Mouse (Mus musculus) heart, embryonic 15.5 days (tissue): ENCODE data around the gene Uvrag. TPM values are rescaled to one million over a fixed set of nuclear protein-coding genes. Genes with fewer than 3 reads are reported as not detected.

Experiments used
- ATAC-seq: fragments of 200-750 bp; cut with Nextera tagmentation; replicated peaks from 2 replicates; pipeline ENCODE4 v1.8.0; 2017; ENCODE audit warnings: low read depth, moderate TSS enrichment; ENCODE audit not compliant: insufficient number of reproducible peaks, insufficient read depth, low FRiP score
- H3K27ac ChIP-seq: fragments of 300-500 bp; sonication (generic); 2 replicates; pipeline ENCODE4 v1.5.1; 2015; ENCODE audit warnings: mild to moderate bottlenecking, inconsistent platforms
- H3K27me3 ChIP-seq: fragments of 300-500 bp; sonication (generic); 2 replicates; pipeline ENCODE4 v1.6.1; 2015; ENCODE audit warnings: inconsistent platforms
- H3K36me3 ChIP-seq: fragments of 300-500 bp; sonication (generic); 2 replicates; pipeline ENCODE4 v1.6.1; 2015; ENCODE audit warnings: mild to moderate bottlenecking, inconsistent platforms
- H3K4me1 ChIP-seq: fragments of 300-500 bp; sonication (generic); replicated peaks from 2 replicates; pipeline ENCODE4 v1.6.1; 2015; ENCODE audit warnings: inconsistent platforms
- H3K4me2 ChIP-seq: fragments of 300-500 bp; sonication (generic); 2 replicates; pipeline ENCODE4 v1.6.1; 2015; ENCODE audit warnings: inconsistent platforms, mild to moderate bottlenecking, moderate library complexity
- H3K4me3 ChIP-seq: fragments of 300-500 bp; sonication (generic); 2 replicates; pipeline ENCODE4 v1.5.1; 2015; ENCODE audit warnings: mild to moderate bottlenecking, inconsistent platforms
- H3K9ac ChIP-seq: fragments of 300-500 bp; sonication (generic); 2 replicates; pipeline ENCODE4 v1.6.1; 2015; ENCODE audit warnings: mild to moderate bottlenecking, inconsistent platforms
- H3K9me3 ChIP-seq: fragments of 300-500 bp; sonication (generic); replicated peaks from 2 replicates; pipeline ENCODE4 v1.6.1; 2016; ENCODE audit warnings: inconsistent platforms
- WGBS: fragments of 180-500 bp; shearing (Covaris S2); methylation state at CpG from one replicate; pipeline ENCODE4 v1.1.7; 2015; ENCODE audit warnings: mixed read lengths; 5-methylcytosine and 5-hydroxymethylcytosine counted together
- polyA plus RNA-seq: library from polyadenylated mRNA; unstranded; fragments of >200 nt; fragmentation: Nextera tagmentation; extraction: Ambion mirVana; gene quantifications from 2 replicates; pipeline ENCODE4 v1.2.1, GENCODE M21; 2015

Uvrag gene
- polyA plus RNA-seq, 1 experiment from 2014 or later: 16.0 TPM

DNA sequence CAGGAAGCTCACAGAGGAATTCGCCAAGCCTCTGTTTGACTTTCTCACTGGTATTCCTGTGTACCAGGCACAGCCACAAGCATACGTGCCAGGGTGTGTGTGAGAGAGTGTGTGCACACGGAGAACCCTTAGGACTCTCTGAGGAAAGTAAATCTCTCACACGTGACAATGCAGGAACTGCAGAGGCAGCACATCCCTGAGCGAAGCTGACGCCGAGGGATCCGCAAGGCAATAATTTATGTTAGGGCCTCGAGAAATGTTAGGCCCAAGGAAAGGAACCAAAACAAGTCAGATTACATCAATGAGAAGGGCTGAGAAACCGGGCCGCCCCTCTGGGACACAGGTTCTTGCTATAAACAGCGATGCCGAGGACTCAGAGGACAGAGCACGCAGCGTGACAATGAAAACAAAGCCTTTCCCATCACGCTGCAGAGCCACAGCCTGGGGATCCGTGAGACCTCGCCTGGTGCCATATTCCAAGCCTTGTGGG lies 216.5 kb downstream of the Uvrag start:
- ATAC-seq: no peak
- Histone ChIP-seq H3K9ac (no peak overlapping the region), H3K36me3 (no peaks in the 10 kb centered on the region), H3K4me1 (peaks cover 11% of the 10 kb centered on the region), H3K27me3 (no peaks in the 10 kb centered on the region), H3K4me3 (no peak overlapping the region), H3K9me3 (no peaks in the 10 kb centered on the region), H3K4me2 (no peak overlapping the region), H3K27ac (peak overlapping the region; percentile 37; the same call in 1 of the 2 replicates)
- WGBS: 65% methylated on average over 18 of the region's 18 CpGs

DNA sequence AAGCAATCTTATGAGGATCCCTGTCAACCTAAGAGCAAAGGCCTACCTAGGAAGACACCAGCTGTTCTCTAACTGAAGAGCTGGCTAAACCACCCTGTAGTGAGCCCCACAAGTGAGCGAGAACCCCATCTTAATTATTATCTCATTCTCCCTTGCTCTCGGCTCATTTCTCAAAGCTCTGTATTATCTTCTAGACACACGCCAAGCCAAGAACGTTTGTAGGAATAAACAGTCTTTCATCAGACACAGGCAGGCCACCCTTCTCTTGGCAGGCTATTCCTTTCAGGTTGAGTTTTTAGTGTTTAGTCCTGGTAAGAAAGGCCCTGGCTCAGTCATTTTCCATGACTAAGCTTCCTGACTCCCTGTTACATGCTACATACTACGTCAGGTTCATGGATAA lies 218.0 kb downstream of the Uvrag start:
- no peaks in the 10 kb centered on the region for H3K9me3 ChIP-seq
- no peak overlapping the region for H3K4me2 ChIP-seq
- no peaks in the 10 kb centered on the region for H3K27me3 ChIP-seq
- H3K4me3 ChIP-seq: no peak overlapping the region
- no peak overlapping the region for H3K9ac ChIP-seq
- H3K36me3 ChIP-seq: no peaks in the 10 kb centered on the region
- H3K27ac ChIP-seq: no peak overlapping the region
- ATAC-seq: no peak
- 80% methylated on average over 5 of the region's 5 CpGs for WGBS
- peaks cover 7% of the 10 kb centered on the region; the same call in 1 of the 2 replicates for H3K4me1 ChIP-seq

GRCm38 (mm10) chr7:98917407-98917806 lies 223.5 kb downstream of the Uvrag start:
- ATAC-seq: no peak
- 60% methylated on average over 5 of the region's 5 CpGs for WGBS

DNA sequence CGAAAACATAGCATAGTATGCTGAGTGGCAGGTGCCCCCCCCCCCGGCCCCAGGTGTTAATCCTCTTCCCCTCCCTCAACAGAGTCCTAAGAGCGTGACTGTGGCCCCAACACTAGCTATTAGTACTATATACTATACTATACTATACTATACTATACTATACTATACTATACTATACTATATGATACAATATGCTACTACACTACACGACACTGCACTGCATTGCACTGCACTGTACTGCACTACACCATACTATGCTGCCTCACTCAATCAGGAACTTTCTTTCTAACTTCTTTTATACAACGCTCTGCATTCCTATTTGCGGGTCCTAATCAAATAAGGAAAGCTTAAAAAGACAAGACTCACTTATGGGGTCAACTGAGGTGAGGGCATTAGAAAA lies 224.4 kb downstream of the Uvrag start:
- H3K36me3 ChIP-seq: no peaks in the 10 kb centered on the region
- H3K9me3 ChIP-seq: no peaks in the 10 kb centered on the region
- 0 out of 2 replicates have a peak, but pooled peaks cover 2% of the 10 kb centered on the region for H3K4me1 ChIP-seq
- no peak overlapping the region for H3K9ac ChIP-seq
- H3K4me3 ChIP-seq: no peak overlapping the region
- no peaks in the 10 kb centered on the region for H3K27me3 ChIP-seq
- H3K4me2 ChIP-seq: no peak overlapping the region
- H3K27ac ChIP-seq: no peak overlapping the region
- 94% methylated on average over 6 of the region's 6 CpGs for WGBS
- no peak for ATAC-seq

More at GRCm38 (mm10) chr7:98917407-98917806, 223.5 kb downstream of the Uvrag start:
- Histone ChIP-seq H3K4me1 (0 out of 2 replicates have a peak, but pooled peaks cover 2% of the 10 kb centered on the region), H3K27ac (0 out of 2 replicates have a peak overlapping the region, but pooled peaks have one; percentile 13), H3K4me3 (no peak overlapping the region), H3K9ac (no peak overlapping the region), H3K36me3 (no peaks in the 10 kb centered on the region), H3K9me3 (no peaks in the 10 kb centered on the region), H3K4me2 (no peak overlapping the region), H3K27me3 (no peaks in the 10 kb centered on the region)

DNA sequence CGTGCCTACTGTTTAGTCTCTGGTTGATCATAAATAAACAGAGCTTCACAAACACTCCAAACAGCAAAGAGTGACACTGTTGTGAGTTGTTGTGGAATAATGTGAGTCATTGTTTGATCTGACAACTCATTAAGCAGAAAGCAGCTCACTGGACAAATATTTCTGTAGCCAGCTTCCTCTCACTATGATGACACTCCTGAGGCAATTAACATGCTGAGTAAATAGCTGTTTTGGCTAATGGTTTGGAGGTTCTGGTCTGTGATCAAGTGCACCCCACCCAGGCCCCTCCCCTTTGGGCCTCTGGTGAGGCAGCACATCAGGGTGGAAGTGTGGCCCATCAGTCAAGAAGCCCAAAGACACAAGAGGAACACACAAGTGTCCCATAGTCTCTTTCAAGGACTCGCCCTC lies 228.0 kb downstream of the Uvrag start:
- 69% methylated on average over 2 of the region's 2 CpGs for WGBS
- Histone ChIP-seq H3K4me2 (no peak overlapping the region), H3K27me3 (no peaks in the 10 kb centered on the region), H3K27ac (no peak overlapping the region), H3K9me3 (no peaks in the 10 kb centered on the region), H3K4me1 (0 out of 2 replicates have a peak, but pooled peaks cover 2% of the 10 kb centered on the region), H3K36me3 (no peaks in the 10 kb centered on the region), H3K9ac (no peak overlapping the region), H3K4me3 (no peak overlapping the region)
- ATAC-seq: no peak

- Histone ChIP-seq H3K9ac (no peak overlapping the region), H3K27me3 (no peaks in the 10 kb centered on the region), H3K4me1 (0 out of 2 replicates have a peak, but pooled peaks cover 2% of the 10 kb centered on the region), H3K27ac (no peak overlapping the region), H3K4me3 (no peak overlapping the region), H3K36me3 (no peaks in the 10 kb centered on the region), H3K9me3 (no peaks in the 10 kb centered on the region), H3K4me2 (no peak overlapping the region)
- ATAC-seq: no peak
- WGBS: 67% methylated on average over 8 of the region's 8 CpGs
Measured at GRCm38 (mm10) chr7:98911276-98911675, 229.7 kb downstream of the Uvrag start.

DNA sequence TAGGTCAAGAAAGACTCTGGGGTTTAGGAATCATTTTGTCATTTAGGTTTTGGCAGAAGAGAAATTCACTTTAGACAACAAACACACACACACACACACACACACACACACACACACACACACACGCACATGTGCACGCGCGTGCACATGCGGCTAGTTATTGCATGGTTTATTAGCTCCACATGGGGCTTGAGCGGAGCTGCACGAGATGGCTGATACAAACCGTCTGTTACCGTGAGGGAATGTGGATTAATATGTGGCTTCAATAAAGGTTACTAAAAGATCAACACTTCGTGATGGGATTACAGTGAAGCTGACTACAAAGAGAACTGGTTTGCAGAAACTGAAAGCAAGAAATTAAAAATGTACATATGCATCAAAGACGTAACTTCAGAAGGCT lies 230.2 kb downstream of the Uvrag start:
- Histone ChIP-seq H3K27me3 (no peaks in the 10 kb centered on the region), H3K4me1 (0 out of 2 replicates have a peak, but pooled peaks cover 7% of the 10 kb centered on the region), H3K9me3 (no peaks in the 10 kb centered on the region), H3K9ac (no peak overlapping the region), H3K27ac (no peak overlapping the region), H3K4me3 (no peak overlapping the region), H3K4me2 (no peak overlapping the region), H3K36me3 (no peaks in the 10 kb centered on the region)
- no peak for ATAC-seq
- WGBS: 88% methylated on average over 11 of the region's 11 CpGs

- ATAC-seq: no peak
- Histone ChIP-seq H3K4me2 (no peak overlapping the region), H3K4me3 (no peak overlapping the region), H3K4me1 (peaks cover 9% of the 10 kb centered on the region; the same call in 1 of the 2 replicates), H3K27me3 (no peaks in the 10 kb centered on the region), H3K9me3 (no peaks in the 10 kb centered on the region), H3K9ac (no peak overlapping the region), H3K27ac (no peak overlapping the region), H3K36me3 (no peaks in the 10 kb centered on the region)
- WGBS: 76% methylated on average over 11 of the region's 11 CpGs
Measured at GRCm38 (mm10) chr7:98910164-98910563, 230.8 kb downstream of the Uvrag start.

- no peak overlapping the region for H3K4me3 ChIP-seq
- H3K9ac ChIP-seq: no peak overlapping the region
- 76% methylated on average over 4 of the region's 4 CpGs for WGBS
- no peaks in the 10 kb centered on the region for H3K9me3 ChIP-seq
- ATAC-seq: no peak
- H3K4me2 ChIP-seq: no peak overlapping the region
- H3K36me3 ChIP-seq: no peaks in the 10 kb centered on the region
- H3K4me1 ChIP-seq: peaks cover 13% of the 10 kb centered on the region; the same call in 1 of the 2 replicates
- H3K27ac ChIP-seq: no peak overlapping the region
- no peaks in the 10 kb centered on the region for H3K27me3 ChIP-seq
Measured at GRCm38 (mm10) chr7:98907476-98907875, 233.5 kb downstream of the Uvrag start.

GRCm38 (mm10) chr7:98904659-98905362 lies 236.1 kb downstream of the Uvrag start:
- no peak for ATAC-seq

GRCm38 (mm10) chr7:98903884-98904283 lies 237.1 kb downstream of the Uvrag start:
- H3K9me3 ChIP-seq: no peaks in the 10 kb centered on the region
- H3K4me1 ChIP-seq: peaks cover 19% of the 10 kb centered on the region; the same call in 1 of the 2 replicates
- WGBS: 63% methylated on average over 5 of the region's 5 CpGs
- no peak for ATAC-seq
- no peak overlapping the region for H3K4me2 ChIP-seq
- H3K27ac ChIP-seq: no peak overlapping the region
- H3K27me3 ChIP-seq: no peaks in the 10 kb centered on the region
- H3K36me3 ChIP-seq: no peaks in the 10 kb centered on the region
- no peak overlapping the region for H3K9ac ChIP-seq
- no peak overlapping the region for H3K4me3 ChIP-seq

More at GRCm38 (mm10) chr7:98904659-98905362, 236.1 kb downstream of the Uvrag start:
- Histone ChIP-seq H3K4me3 (no peak overlapping the region), H3K9ac (no peak overlapping the region), H3K27ac (no peak overlapping the region), H3K9me3 (no peaks in the 10 kb centered on the region), H3K36me3 (no peaks in the 10 kb centered on the region), H3K27me3 (no peaks in the 10 kb centered on the region), H3K4me2 (no peak overlapping the region), H3K4me1 (peaks cover 19% of the 10 kb centered on the region; the same call in 1 of the 2 replicates)
- 77% methylated on average over 21 of the region's 21 CpGs for WGBS

DNA sequence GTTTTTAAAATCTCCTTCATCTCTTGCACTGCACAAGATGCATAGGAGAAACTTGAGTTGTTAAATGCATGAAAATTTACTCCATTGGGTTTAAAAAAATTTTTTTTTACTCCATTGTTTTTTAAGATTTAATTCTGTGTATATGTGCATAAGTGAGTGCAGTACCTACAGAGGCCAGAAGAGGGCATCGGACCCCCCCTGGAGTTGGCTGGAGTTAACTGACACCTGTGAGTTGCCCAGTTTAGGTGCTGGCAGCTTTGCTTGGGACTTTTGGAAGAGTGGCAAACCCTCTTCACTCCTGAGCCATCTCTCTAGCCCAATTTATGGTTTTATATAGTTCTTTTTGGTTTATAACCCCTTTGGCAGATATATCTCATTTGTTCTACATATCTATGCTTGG lies 239.8 kb downstream of the Uvrag start:
- Histone ChIP-seq H3K4me1 (peaks cover 25% of the 10 kb centered on the region), H3K9ac (no peak overlapping the region), H3K4me3 (no peak overlapping the region), H3K27ac (no peak overlapping the region), H3K27me3 (no peaks in the 10 kb centered on the region), H3K36me3 (no peaks in the 10 kb centered on the region), H3K9me3 (no peaks in the 10 kb centered on the region), H3K4me2 (no peak overlapping the region)
- WGBS: 94% methylated on average over 1 of the region's 1 CpGs
- no peak for ATAC-seq
